Mouse (Mus musculus) lung, adult 2 months (tissue): ENCODE results near the gene Ddx46. TPM values are rescaled to one million over a fixed set of nuclear protein-coding genes. Genes with fewer than 3 reads are reported as not detected.
"Not testable (repeated sequence)": the region's sequence is repeated elsewhere in the genome, so short reads cannot be mapped to it uniquely, and the experiment has no call there.

ENCODE experiments used
- DNase-seq: peaks from one replicate; pipeline ENCODE4 v3.0.0; 2022
- H3K4me1 ChIP-seq: fragments of 200-500 bp; 2 replicates; pipeline ENCODE4 v1.6.1; 2011; ENCODE audit warnings: low read length; ENCODE audit not compliant: control insufficient read depth, insufficient read depth
- H3K4me3 ChIP-seq: fragments of 200-500 bp; replicated peaks from 2 replicates; pipeline ENCODE3; 2011; ENCODE audit warnings: low read depth, mild to moderate bottlenecking, control low read depth, low read length; ENCODE audit errors: extremely low read depth
- CTCF ChIP-seq: fragments of 200-500 bp; IDR thresholded peaks from 2 replicates; pipeline ENCODE4 v1.5.1; 2011; ENCODE audit warnings: mild to moderate bottlenecking, low read length, control low read depth; ENCODE audit not compliant: insufficient read depth
- POLR2A ChIP-seq: fragments of 200-500 bp; IDR thresholded peaks from 2 replicates; pipeline ENCODE4 v1.6.1; 2011; ENCODE audit warnings: low read depth, mild to moderate bottlenecking, control low read depth, low read length, borderline replicate concordance; ENCODE audit errors: extremely low read depth
- WGBS: fragments of 180-500 bp; shearing (Covaris S2); methylation state at CpG from one replicate; pipeline ENCODE4 v1.1.7; 2018; 5-methylcytosine and 5-hydroxymethylcytosine counted together
- polyA plus RNA-seq: library from polyadenylated mRNA; depleted of rRNA; stranded (reverse); fragments of >200 nt; gene quantifications from 2 replicates; pipeline ENCODE4 v1.2.3, GENCODE M21; 2012

Gene Ddx46
- polyA plus RNA-seq, 1 experiment, result 15.8 TPM

DNA sequence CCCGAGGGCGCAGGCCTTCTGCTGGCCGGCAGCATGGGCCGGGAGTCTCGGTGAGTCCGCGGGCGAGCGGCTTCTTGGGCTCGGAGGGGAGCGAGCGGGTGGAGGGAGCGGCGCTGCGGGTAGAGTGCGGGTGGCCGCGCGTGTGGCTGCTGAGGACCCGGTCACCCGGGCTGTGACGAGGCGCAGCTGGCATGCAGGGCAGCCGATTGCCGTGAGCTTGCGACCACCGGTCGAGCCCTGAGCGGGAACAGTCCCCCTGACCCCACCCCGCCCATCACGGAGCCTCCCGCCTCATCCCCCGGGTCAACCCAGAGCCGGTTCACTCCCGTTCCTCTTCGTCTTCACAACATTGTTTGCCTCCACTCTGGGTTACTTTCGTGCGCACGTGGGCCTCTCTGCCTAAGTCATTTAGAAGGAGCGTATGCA, 332 bp downstream of the Ddx46 start:
- Histone ChIP-seq H3K4me3 (peak overlapping the region; percentile 92), H3K4me1 (peaks cover 3% of the 10 kb centered on the region)
- WGBS, result under 1% methylated on average over 40 of the region's 40 CpGs
- no peak for DNase-seq
- TF ChIP-seq CTCF, result no peak
- TF ChIP-seq POLR2A, result no peak

DNA sequence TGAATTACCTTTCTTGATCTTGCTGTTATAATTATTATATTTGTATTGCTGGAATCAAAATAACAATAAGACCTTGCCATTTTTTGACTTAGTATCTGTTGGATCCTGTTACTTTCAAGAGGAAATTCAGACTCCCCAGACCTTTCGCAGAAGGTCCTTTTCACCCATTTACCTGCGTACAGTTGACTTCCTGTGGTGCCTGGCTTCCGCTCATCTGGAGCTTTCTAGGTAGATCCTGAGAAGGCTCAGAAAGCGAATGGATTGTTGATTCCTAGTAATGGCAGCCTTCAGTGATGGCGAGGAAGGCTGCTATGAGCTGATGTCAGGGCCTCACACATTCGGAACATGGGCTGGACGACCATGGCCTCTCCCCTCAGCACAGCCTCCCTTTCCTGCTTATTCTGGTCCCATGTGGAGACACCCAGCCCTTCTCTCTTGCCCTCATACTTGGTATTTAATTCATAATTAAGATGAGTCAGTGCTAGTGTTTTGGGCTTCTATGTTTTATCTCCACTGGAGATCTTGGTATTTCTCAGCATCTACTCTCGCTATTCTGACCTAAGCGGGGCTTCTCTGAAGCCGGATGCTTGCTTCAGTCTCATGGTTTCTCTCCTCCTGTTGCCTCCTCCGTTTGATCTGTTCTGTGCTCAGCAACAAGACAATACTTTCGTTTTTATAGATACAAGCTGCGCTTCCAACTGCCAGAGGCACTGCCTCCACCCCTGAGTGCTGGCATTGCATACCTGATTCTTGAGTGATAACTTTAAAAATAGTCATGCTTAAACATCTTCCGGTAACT, 1.6 kb downstream of the Ddx46 start:
- H3K4me1 ChIP-seq, result peaks cover 3% of the 10 kb centered on the region
- peak overlapping the region; percentile 13 for H3K4me3 ChIP-seq
- TF ChIP-seq CTCF (no peak), POLR2A (no peak)
- no peak for DNase-seq
- WGBS, result 84% methylated on average over 14 of the region's 14 CpGs

DNA sequence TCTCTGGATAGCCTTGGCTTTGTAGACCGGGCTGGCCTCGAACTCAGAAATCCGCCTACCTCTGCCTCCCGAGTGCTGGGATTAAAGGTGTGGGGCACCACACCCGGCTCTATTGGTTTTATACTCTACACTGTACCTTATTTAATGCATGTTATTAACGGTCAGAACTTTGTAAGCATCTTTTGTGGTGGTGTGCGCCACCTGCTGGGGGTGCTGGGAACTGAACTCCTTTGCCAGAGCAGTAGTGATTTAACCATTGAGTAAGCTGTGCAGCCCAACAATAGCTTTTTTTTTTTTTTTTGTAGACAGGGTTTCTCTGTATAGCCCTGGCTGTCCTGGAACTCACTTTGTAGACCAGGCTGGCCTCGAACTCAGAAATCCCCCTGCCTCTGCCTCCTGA, 5.7 kb downstream of the Ddx46 start:
- TF ChIP-seq CTCF, result peak; percentile 93
- WGBS, result 33% methylated on average over 8 of the region's 8 CpGs
- DNase-seq, result peak; percentile 80

DNA sequence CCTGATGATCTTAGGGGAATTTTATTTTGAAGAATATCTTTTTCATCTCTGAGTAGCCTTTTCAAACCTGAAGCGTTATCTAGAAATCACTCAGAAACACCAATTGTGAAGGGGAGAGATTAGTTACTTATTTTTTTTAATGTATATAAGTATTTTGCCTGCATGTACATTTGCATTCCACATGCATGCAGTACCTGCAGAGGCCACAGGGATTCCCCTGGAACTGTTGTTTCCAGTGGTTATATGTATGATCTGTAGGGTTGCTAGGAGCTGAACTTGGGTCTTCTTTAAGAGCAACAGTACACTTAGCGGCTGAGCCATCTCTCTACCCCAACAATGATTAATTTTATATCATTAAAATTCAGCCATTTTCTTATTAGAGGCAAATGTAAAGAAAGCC, 9.7 kb downstream of the Ddx46 start:
- WGBS, result 90% methylated on average over 2 of the region's 2 CpGs
- Histone ChIP-seq H3K4me3 (no peak overlapping the region), H3K4me1 (no peaks in the 10 kb centered on the region)
- DNase-seq, result no peak
- TF ChIP-seq POLR2A, result no peak
- TF ChIP-seq CTCF, result no peak

More for the DNA sequence above, 5.7 kb downstream of the Ddx46 start:
- not testable (repeated sequence) for H3K4me3 ChIP-seq, H3K4me1 ChIP-seq

GRCm38 (mm10) chr13:55650098-55650497, 15.3 kb downstream of the Ddx46 start:
- H3K4me1 ChIP-seq, result no peaks in the 10 kb centered on the region
- DNase-seq, result no peak
- H3K4me3 ChIP-seq, result no peak overlapping the region
- TF ChIP-seq CTCF (peak; percentile 34; the same call in 1 of the 2 replicates), POLR2A (no peak)
- 83% methylated on average over 12 of the region's 12 CpGs for WGBS

- WGBS, result 89% methylated on average over 6 of the region's 6 CpGs
Measured at GRCm38 (mm10) chr13:55650980-55651379, 16.2 kb downstream of the Ddx46 start.

DNA sequence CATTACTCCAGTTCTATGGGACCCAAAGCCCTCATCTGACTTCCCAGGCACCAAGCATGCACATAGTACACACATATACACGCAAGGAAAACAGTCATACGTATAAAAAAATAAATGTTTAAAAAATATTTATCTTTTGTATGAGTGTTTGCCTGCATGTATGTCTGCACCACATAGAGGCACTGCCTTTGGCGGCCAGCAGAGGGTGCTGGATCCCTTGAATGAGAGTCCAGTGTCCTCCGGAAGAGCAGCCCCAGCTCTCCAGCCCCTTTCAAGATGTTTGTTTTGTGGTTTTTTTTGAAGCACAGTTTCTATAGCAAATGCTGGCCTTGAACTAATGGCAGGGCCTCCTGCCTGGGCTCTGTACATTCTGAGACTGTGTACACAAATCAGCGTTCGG, 33.7 kb downstream of the Ddx46 start:
- TF ChIP-seq CTCF, result peak; percentile 54
- TF ChIP-seq POLR2A, result no peak
- DNase-seq, result peak; percentile 14
- Histone ChIP-seq H3K4me3 (no peak overlapping the region), H3K4me1 (no peaks in the 10 kb centered on the region)
- whole genome bisulfite sequencing, result 70% methylated on average over 6 of the region's 6 CpGs

More at GRCm38 (mm10) chr13:55650980-55651379, 16.2 kb downstream of the Ddx46 start:
- H3K4me1 ChIP-seq, result no peaks in the 10 kb centered on the region
- no peak overlapping the region for H3K4me3 ChIP-seq
- TF ChIP-seq CTCF, result no peak
- DNase-seq, result no peak

DNA sequence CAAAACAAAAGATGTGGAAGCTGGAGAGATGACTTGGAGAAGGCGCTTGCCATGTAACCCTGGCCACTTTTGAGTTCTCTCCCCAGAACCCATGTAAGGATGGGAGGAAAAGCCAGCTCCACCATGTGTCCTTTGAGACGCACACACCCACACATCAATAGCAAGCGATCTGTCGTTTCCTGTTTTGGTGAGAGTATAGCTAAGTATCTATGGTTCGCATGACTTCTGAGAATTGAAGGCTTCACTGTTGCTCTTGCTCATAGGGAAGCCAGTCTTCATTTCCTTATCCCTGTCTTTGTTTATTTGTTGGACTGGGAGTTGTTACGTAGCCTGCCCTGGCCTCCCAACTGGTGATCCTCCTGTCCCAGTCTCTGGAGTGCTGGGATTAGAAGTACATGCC, 37.9 kb downstream of the Ddx46 start:
- WGBS, result 81% methylated on average over 6 of the region's 6 CpGs
- TF ChIP-seq POLR2A, result no peak
- TF ChIP-seq CTCF, result no peak
- Histone ChIP-seq H3K4me1 (no peaks in the 10 kb centered on the region), H3K4me3 (no peak overlapping the region)
- no peak for DNase-seq

GRCm38 (mm10) chr13:55677364-55677763, 42.5 kb downstream of the Ddx46 start:
- TF ChIP-seq CTCF (no peak), POLR2A (no peak)
- 80% methylated on average over 8 of the region's 8 CpGs for WGBS
- H3K4me1 ChIP-seq, result no peaks in the 10 kb centered on the region
- DNase-seq, result no peak
- H3K4me3 ChIP-seq, result no peak overlapping the region

- H3K4me1 ChIP-seq, result no peaks in the 10 kb centered on the region
- no peak for TF ChIP-seq CTCF
- TF ChIP-seq POLR2A, result no peak
- H3K4me3 ChIP-seq, result no peak overlapping the region
- no peak for DNase-seq
- WGBS, result 72% methylated on average over 9 of the region's 9 CpGs
Measured at GRCm38 (mm10) chr13:55682201-55682600, 47.4 kb downstream of the Ddx46 start.
